Mouse (Mus musculus) C2C12 (cell line): ENCODE results near the gene Sdk1.

ENCODE experiments used
- CTCF ChIP-seq: IDR thresholded peaks from one replicate; pipeline ENCODE4 v1.5.1; 2011; ENCODE audit not compliant: control insufficient read depth, insufficient read depth, insufficient read length
- FOSL1 ChIP-seq: IDR thresholded peaks from one replicate; pipeline ENCODE4 v1.8.0; 2011; ENCODE audit warnings: mild to moderate bottlenecking, low read length; ENCODE audit not compliant: poor library complexity, insufficient read depth, severe bottlenecking
- MAX ChIP-seq: IDR thresholded peaks from one replicate; pipeline ENCODE4 v1.6.1; 2011; ENCODE audit warnings: mild to moderate bottlenecking, control low read depth

DNA sequence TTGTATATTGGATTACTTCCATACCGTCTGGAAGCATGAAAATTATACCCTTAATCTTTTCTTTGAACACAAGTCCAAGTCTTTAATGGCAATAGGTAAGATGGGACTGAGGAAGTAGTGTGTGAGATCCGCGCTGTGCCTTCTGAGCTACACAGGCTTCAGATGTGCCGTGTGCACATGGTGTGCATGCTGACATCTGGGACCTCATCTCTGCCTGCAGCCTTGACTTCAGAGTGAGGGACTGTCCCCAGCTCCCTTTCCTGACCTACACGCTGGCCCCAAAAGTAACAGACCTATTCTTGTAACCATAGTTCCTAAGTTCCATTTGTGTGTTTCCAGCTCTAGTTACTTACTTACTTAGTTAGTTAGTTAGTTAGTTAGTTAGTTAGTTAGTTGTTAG lies 390.4 kb downstream of the Sdk1 start:
- no peak for TF ChIP-seq CTCF
- TF ChIP-seq MAX: no peak
- TF ChIP-seq FOSL1: no peak
